Mouse (Mus musculus): ENCODE data around the gene Zfp423.

Zfp423 gene

DNA sequence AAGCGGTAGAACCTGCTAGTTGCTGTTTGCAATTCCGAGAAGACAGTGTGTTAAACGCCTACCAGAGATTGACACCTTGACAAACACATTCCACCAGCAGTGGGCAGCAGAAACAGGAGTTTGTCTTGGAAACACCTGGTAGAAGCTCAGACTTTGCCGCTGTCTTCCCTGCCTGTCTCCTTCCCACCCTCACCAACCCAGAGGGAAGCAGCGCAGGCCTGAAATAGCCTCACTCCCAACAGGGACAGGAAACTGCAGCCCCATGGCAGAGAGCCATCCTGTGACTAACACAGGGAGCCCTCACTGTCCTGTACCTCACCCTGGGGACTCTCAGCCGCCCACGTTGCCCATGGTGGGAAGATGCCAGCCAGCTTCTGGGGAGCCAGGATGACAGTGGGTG is 340.3 kb downstream of the Zfp423 start:
- CTCF ChIA-PET, result no interaction called here

GRCm38 (mm10) chr8:87613701-87614100 is 345.7 kb downstream of the Zfp423 start:
- CTCF ChIA-PET, result no interaction called here
